Comparison of ENCODE assay signal across 21 mouse cellular contexts in the genomic region with DNA sequence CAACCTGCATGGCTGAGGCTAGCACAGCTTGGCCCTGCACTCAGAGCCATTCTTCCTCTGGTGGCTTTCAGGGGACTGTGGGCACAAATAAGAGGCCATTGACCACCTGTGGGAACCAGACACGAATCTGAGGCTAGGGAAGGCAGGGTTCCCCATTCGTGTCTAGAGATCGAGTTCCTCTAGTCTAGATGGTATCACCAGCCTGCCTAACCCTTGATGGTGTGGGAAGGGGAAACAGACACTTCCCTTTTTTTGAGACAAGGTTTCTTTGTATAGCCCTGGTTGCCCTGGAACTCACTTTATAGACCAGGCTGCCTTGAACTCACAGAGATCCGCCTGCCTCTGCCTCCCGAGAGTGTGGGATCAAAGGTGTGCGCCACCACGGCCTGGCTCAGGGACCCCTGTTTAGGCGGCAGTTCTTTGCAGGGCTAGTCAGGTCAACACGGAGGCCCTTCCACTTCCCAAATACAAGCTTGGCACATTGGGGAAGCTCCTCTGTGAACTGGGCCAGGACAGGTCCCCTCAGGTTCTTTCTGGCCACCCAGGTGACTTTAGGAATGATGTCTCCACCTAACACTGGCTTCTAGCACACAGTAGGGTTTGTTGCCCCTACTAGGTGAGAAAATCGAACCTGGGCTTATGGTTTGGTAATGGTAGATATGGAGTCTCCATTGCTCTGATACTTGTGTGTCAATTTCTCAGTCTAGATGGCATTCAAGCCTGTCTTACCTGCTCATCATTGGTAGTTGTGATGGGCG. TPM values are rescaled to one million over a fixed set of nuclear protein-coding genes. Genes with fewer than 3 reads are reported as not detected.
DNase-seq lines count a peak whose midpoint lies in the region; ATAC-seq and TF ChIP-seq lines count a peak whose summit lies in the region.
"Had no signal": no experiment of that assay in that cellular context is flagged by ENCODE, and none has a peak within 500 bp of the region (broad histone marks: within the 10 kb centered on the region; RNA-seq: fewer than 3 reads in every experiment).

No protein-coding gene starts in this region.

- H3K9ac ChIP-seq in liver, postnatal 0 days (replicated peaks): no peak overlapping the region
- H3K9ac ChIP-seq in forebrain, embryonic 11.5 days (ENCODE audit: low read length): no peak overlapping the region
- H3K9ac ChIP-seq: forebrain, embryonic 12.5 days; heart, embryonic 15.5 days; liver, embryonic 14.5 days; neural tube, embryonic 13.5 days had no signal

- no peak for TF ChIP-seq EP300 in liver, postnatal 0 days (IDR thresholded peaks at IDR 0.05; ENCODE audit: low read depth)

- H3K27ac ChIP-seq in liver, postnatal 0 days (ENCODE audit: low read depth): 0 out of 2 replicates have a peak overlapping the region, but pooled peaks have one; percentile 11
- H3K27ac ChIP-seq in forebrain, embryonic 11.5 days (ENCODE audit: low read depth, low read length): no peak overlapping the region
- H3K27ac ChIP-seq: embryonic facial prominence, embryonic 10.5 days; forebrain, embryonic 12.5 days; heart, embryonic 15.5 days; limb, embryonic 10.5 days; liver, embryonic 14.5 days; midbrain, embryonic 10.5 days; neural tube, embryonic 13.5 days had no signal

- DNase-seq in liver, postnatal 0 days: no peak
- DNase-seq in liver: no peak
- DNase-seq in B cell, adult 2 months: peak; percentile 53 to 63
- DNase-seq in brain, adult 2 months (ENCODE audit: low read depth, low spot score): peak; percentile 27
- no peak for DNase-seq in left cerebral cortex, adult 9 months (ENCODE audit: low spot score in 2 of 2)
- no peak for DNase-seq in forebrain, embryonic 11.5 days (ENCODE audit: low spot score)
- DNase-seq in gastrocnemius, postnatal 25 days: no peak
- DNase-seq: adrenal gland, postnatal 36 days; cerebellum, adult 8-10 months; gastrocnemius, postnatal 10 days; kidney, adult 2 months; kidney, postnatal 25 days; lung, postnatal 14 days had no signal

- no peak overlapping the region for H3K4me2 ChIP-seq in liver, postnatal 0 days (ENCODE audit: low read depth, low read length)
- no peak overlapping the region for H3K4me2 ChIP-seq in forebrain, embryonic 11.5 days (ENCODE audit: low read depth, low read length, severe bottlenecking)
- H3K4me2 ChIP-seq: forebrain, embryonic 12.5 days; heart, embryonic 15.5 days; neural tube, embryonic 13.5 days had no signal

- WGBS in liver, postnatal 0 days (ENCODE audit: insufficient replicate concordance): 51% methylated on average over 11 of the region's 11 CpGs
- WGBS in forebrain, embryonic 11.5 days: 86% methylated on average over 11 of the region's 11 CpGs

- H3K4me3 ChIP-seq in liver, postnatal 0 days (ENCODE audit: low read depth, low read length): no peak overlapping the region
- no peak overlapping the region for H3K4me3 ChIP-seq in forebrain, embryonic 11.5 days (ENCODE audit: low read depth, low read length)
- H3K4me3 ChIP-seq: embryonic facial prominence, embryonic 10.5 days; forebrain, embryonic 12.5 days; heart, embryonic 15.5 days; limb, embryonic 10.5 days; midbrain, embryonic 10.5 days; neural tube, embryonic 13.5 days had no signal

- H3K9me3 ChIP-seq in liver, postnatal 0 days (ENCODE audit: low read length): no peaks in the 10 kb centered on the region
- H3K9me3 ChIP-seq in forebrain, embryonic 11.5 days (ENCODE audit: control insufficient read depth, low read length): no peaks in the 10 kb centered on the region
- H3K9me3 ChIP-seq: forebrain, embryonic 12.5 days; heart, embryonic 15.5 days had no signal

- no peak for ATAC-seq in liver, postnatal 0 days
- ATAC-seq in monocyte, adult 5-6 weeks (replicated peaks; ENCODE audit: insufficient number of reproducible peaks, low FRiP score, low TSS enrichment, poor library complexity, severe bottlenecking): peak; percentile 73
- no peak for ATAC-seq in forebrain, embryonic 11.5 days (replicated peaks; ENCODE audit: low FRiP score)

- no peaks in the 10 kb centered on the region for H3K36me3 ChIP-seq in liver, postnatal 0 days (replicated peaks; ENCODE audit: insufficient read depth, low read length)
- H3K36me3 ChIP-seq in forebrain, embryonic 11.5 days (ENCODE audit: control insufficient read depth, insufficient read depth, low read length): no peaks in the 10 kb centered on the region
- H3K36me3 ChIP-seq: embryonic facial prominence, embryonic 10.5 days; forebrain, embryonic 12.5 days; heart, embryonic 15.5 days; limb, embryonic 10.5 days; midbrain, embryonic 10.5 days; neural tube, embryonic 13.5 days had no signal

- peaks cover 14% of the 10 kb centered on the region for H3K27me3 ChIP-seq in liver, postnatal 0 days (ENCODE audit: insufficient read depth, low read length)
- H3K27me3 ChIP-seq in forebrain, embryonic 11.5 days (ENCODE audit: control insufficient read depth, insufficient read depth, low read length): peaks cover 12% of the 10 kb centered on the region

- no peak for TF ChIP-seq CTCF in liver, postnatal 0 days (IDR thresholded peaks at IDR 0.05; ENCODE audit: low read depth)

- H3K4me1 ChIP-seq in liver, postnatal 0 days (ENCODE audit: insufficient read depth): peaks cover 11% of the 10 kb centered on the region
- no peaks in the 10 kb centered on the region; the same call in 1 of the 2 replicates for H3K4me1 ChIP-seq in forebrain, embryonic 11.5 days (replicated peaks; ENCODE audit: control insufficient read depth, insufficient read depth, low read length)

RNA-seq across cellular contexts. Expression of a gene that starts 7.3 kb away (rescaled TPM):
- polyA plus RNA-seq in liver, postnatal 0 days (2015; fragmentation: Nextera tagmentation; extraction: Ambion mirVana): 2.1 and 2.2 TPM in 2 replicates
- 7.8 to 13.5 TPM (median 10.2 TPM) in 3 replicates for total RNA-seq in monocyte, adult 5-6 weeks (2017)
- polyA plus RNA-seq in forebrain, embryonic 11.5 days (2014; fragmentation: Nextera tagmentation; extraction: Ambion mirVana): 0.93 and 0.96 TPM in 2 replicates
- under 1 TPM in 1 of 2 experiments, not detected in 1; 0.29 TPM for total RNA-seq in gastrocnemius, postnatal 25 days (2021)

RNA-seq across cellular contexts. Expression of a gene that starts 26.4 kb away (rescaled TPM):
- 4.7 and 4.9 TPM in 2 replicates for polyA plus RNA-seq in liver, postnatal 0 days (2015; fragmentation: Nextera tagmentation; extraction: Ambion mirVana)
- total RNA-seq in monocyte, adult 5-6 weeks (2017): 3.9 to 13.9 TPM (median 6.1 TPM) in 3 replicates
- 17.0 and 17.1 TPM in 2 replicates for polyA plus RNA-seq in forebrain, embryonic 11.5 days (2014; fragmentation: Nextera tagmentation; extraction: Ambion mirVana)
- 1 to 10 TPM; 4.8 to 5.8 TPM for total RNA-seq in gastrocnemius, postnatal 25 days (2021)

RNA-seq across cellular contexts. Expression of a gene that starts 29.0 kb away (rescaled TPM):
- 3.6 and 4.2 TPM in 2 replicates for polyA plus RNA-seq in liver, postnatal 0 days (2015; fragmentation: Nextera tagmentation; extraction: Ambion mirVana)
- total RNA-seq in monocyte, adult 5-6 weeks (2017): 8.2 to 14.9 TPM (median 14.3 TPM) in 3 replicates
- polyA plus RNA-seq in forebrain, embryonic 11.5 days (2014; fragmentation: Nextera tagmentation; extraction: Ambion mirVana): 28.6 and 31.0 TPM in 2 replicates
- 1 to 10 TPM; 3.4 to 3.9 TPM for total RNA-seq in gastrocnemius, postnatal 25 days (2021)

Comparison
In these comparisons a context has a peak if more than half of its experiments do, and no peak if none do; other contexts are left out.
1. DNase-seq: peak in B cell, adult 2 months (2 of 2) and brain, adult 2 months (single experiment); none in liver, postnatal 0 days (single experiment), liver (single experiment), left cerebral cortex, adult 9 months (0 of 2), forebrain, embryonic 11.5 days (single experiment) and gastrocnemius, postnatal 25 days (single experiment).